Mouse (Mus musculus) C2C12 (cell line): Measurements from ENCODE around the gene Tln1.

Source experiments
- CEBPB ChIP-seq: IDR thresholded peaks from one replicate; pipeline ENCODE4 v1.6.1; 2011; ENCODE audit warnings: low read depth, mild to moderate bottlenecking, control low read depth, moderate library complexity
- CTCF ChIP-seq: IDR thresholded peaks from one replicate; pipeline ENCODE4 v1.5.1; 2011; ENCODE audit not compliant: control insufficient read depth, insufficient read depth, insufficient read length
- FOSL1 ChIP-seq: IDR thresholded peaks from one replicate; pipeline ENCODE4 v1.8.0; 2011; ENCODE audit warnings: mild to moderate bottlenecking, low read length; ENCODE audit not compliant: poor library complexity, insufficient read depth, severe bottlenecking
- MYOD1 ChIP-seq: IDR thresholded peaks from one replicate; pipeline ENCODE4 v1.6.1; 2011; ENCODE audit warnings: low read depth; ENCODE audit not compliant: control insufficient read depth, insufficient read length
- USF1 ChIP-seq: IDR thresholded peaks from one replicate; pipeline ENCODE4 v1.6.1; 2011; ENCODE audit warnings: low read depth, mild to moderate bottlenecking, control low read depth, moderate library complexity

GRCm38 (mm10) chr4:43512653-43513052, 49.8 kb downstream of the Tln1 start:
- TF ChIP-seq CTCF = no peak
- TF ChIP-seq USF1 = no peak
- no peak for TF ChIP-seq CEBPB
- TF ChIP-seq FOSL1 = no peak
- TF ChIP-seq MYOD1 = no peak
